Mouse (Mus musculus) skeletal muscle tissue, adult 2 months (tissue): Measurements from ENCODE around the gene Ddc.

Experiments
- DNase-seq: peaks from one replicate; pipeline ENCODE4 v3.0.0-alpha.2; 2012; ENCODE audit warnings: low read depth, low spot score

The Ddc gene

DNA sequence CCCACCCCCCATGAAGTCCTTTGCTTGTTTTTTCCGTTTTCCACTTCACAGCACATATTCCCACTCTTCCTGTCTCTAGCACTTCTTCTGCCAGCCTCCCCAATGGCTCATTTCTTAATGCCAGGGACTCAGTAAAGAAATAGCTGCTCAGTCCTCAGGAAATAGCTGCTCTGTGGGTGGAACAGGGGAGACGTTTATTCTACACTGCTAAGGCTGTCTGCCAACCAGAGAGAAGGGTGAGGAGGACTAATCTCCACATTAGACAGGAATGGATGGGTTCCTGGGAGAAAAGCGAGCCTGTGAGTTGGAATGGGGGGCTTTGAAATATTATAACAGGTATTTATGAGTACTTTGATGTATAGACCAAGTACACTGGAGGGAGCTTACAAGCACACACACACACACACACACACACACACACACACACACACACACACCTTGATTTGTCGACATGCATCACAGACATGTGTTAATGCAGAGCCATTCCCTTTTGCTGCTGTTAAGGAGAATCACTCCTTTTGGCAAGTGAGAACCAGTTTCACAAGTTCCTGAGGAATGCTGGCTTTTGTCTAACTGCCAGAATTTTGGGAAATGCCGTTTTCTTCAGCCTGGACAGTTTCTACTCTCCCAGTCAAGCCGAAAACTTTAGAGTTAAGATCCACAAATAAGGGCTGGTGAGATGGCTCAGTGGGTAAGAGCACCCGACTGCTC, 9.9 kb upstream of the Ddc start:
- DNase-seq, result peak; percentile 56

DNA sequence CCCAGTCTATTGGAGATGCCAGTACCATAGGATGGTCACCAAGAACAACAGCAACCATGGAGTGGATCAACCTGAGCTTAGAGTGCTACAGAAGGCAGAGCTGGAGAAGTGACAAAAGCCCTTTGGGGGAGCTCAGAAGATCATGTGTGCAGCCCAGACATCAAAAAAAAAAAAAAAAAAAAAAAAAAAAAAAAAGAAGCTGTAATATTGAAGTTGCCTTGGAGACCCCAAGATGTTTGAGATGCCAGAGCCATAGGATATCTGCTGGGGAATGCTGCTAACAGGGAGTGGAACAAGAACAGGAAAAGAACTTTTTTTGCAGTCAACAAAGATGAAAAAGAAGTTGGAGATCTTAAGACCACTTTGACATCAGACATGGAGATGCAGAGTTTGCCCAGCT, 7.6 kb upstream of the Ddc start:
- no peak for DNase-seq

DNA sequence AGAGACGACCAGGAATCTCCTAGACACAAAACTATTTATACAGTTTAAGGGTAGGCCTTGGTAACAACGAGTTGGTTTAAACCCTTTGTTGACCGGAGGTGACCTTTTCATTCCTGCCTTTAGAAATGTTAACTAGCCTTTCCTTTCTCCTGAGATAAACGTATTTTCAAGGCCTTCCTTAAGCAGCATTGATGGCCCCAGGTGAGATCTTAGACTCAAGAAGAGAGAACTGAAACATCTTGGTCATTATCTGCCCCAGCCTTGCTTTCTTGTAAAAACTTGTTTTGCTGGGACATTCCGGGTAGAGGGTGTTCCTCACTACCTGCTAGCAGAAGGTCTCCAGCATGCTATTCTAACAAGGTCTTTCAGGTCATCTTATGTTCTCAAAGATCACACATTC, 7.1 kb upstream of the Ddc start:
- DNase-seq, result no peak

DNA sequence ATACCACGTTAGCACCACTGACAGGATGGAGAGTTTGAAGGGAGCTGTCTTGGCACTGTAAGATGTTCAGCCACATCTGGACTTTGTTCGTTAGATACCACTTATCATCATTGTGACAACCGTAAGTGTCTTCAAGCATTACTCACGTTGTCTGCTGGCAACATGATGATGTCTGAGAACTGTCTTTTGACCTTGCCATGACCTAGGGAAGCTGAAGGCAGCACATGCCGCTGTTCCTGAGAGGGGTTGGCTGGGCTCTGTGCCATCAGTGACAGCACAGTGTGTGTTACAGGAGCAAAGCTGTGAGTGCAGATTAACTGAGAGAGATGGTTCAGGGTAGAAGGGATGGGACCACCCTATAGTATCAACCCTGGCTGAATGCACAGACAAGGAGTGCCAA, 3.6 kb upstream of the Ddc start:
- peak; percentile 15 for DNase-seq

DNA sequence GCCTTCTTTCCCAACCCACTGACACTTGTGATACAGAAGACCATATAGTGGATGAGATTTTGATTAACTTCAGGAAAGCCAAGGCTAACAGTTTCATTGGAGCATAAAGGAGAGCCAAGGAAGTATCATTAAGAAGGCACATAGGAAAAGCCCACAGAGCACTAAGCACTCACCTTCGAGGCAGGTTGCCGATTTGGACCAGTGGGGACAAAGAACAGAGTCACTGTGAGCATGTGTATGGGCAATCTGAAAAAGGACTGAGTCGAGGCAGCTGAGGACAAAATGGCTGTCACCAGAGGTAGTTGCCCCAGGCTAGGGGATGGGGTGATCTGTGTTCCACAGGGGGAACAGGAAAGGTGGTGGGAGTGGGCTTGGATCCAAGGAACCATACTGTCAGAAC, 552 bp upstream of the Ddc start:
- no peak for DNase-seq

DNA sequence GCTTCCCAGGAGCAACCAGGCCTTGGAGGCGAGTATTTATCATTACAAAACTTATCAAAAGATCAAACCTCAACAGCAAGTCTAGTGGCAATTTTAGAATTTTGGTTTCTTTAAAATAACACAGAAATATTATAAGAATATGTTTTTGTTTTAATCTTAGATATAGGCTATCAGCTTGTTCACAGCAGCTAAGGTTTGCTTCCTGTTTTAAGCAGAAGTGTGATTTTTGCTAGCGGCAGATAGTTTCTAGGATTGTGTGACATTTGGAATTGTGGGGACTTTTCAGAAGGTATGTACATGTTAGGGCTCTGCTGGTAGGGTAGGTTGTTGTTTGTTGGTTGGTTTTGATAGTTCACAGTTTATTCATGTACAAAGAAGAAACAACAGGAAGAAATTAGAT, 2.5 kb downstream of the Ddc start:
- no peak for DNase-seq

DNA sequence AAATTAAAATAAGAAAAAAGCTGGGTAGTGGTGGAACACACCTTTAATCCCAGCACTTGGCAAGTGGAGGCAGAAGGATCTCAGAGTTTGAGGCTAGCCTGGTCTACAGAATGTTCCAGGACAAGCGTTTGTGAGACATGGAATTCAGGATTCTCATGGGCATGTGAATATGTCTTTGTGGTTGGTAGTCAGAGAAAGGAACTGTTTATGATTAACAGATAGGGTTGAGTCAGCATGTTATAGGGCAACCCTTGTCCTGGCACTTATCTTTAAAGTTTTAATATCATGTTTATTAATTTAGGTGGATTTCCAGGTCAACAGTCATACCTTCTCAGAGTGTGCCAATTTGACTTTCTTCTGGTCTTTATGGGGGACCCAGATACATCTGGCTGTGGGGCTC, 4.2 kb downstream of the Ddc start:
- no peak for DNase-seq

DNA sequence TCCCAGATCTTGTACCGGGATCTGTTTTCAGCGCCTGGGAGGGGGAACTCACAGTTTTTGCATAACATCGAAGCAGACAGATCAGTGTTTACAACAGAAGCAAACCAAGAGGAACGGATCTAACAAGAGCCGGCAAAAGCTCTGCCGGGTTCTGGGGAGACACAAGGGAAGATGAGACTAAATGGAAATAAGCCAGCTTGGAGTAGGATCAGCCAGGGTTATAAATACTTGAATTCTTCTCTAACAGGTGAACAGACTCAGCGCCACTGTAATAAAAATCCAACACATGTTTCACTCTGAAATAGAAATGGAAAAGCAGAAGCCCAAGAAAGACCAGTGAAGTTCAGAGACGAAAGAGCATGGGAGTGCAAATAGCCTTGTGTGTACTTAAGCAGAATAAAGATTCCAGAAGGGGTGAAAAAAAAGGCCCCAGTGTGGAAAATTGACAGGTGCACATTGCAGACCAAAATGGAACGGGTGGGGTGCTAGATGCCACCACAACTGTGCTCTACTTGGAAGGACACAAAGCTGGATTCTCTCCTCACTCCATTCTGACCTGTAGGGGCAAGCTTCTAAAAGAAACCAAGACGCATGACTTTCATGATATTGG, 4.8 kb downstream of the Ddc start:
- DNase-seq, result peak; percentile 60

DNA sequence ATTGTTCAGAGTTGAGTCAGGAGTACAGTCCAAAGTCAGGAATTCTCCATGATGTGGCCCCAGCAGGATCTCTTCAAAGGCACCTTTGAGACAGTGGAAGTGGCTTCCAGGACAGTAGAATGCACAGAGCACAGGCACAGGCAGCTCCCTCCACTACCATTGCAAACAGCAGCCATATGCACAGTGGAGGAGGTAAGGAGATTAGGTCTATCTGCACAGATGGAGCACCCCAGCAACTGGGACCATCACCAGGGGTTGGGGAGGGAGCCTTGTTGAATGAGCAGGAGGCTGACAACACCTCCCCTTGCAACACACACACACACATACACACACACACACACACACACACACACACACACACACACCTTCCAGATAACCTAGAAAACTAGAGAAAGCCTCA, 6.1 kb downstream of the Ddc start:
- DNase-seq, result no peak

DNA sequence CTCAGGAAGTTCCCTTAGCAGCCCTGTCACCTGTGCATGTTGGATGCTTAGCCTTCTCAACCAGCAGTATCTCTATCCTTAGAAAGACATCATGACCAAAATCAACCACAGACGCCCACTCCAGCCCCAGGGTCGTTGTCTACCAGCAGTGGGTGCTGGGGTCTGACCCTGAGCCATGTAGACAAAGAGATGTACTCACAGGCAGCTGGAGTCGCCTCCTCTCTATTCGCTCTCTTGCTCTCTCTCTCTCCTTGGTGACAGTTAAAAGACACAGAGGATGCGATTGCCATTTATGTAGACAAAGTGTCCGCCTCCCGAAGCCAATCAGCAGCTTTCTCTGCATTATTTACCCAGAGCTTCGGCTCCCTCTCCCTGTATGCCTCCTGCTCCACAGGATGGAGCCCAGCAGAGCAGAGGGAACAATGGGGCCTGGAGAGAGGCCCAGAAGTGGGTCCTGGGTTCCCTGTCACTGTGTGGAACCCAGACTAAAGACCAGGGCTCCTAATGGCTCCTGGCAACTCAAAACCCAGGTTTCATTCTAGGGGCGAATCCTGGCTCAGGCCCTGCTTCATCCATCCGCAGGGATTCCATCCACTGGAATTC, 7.7 kb downstream of the Ddc start:
- DNase-seq, result no peak

DNA sequence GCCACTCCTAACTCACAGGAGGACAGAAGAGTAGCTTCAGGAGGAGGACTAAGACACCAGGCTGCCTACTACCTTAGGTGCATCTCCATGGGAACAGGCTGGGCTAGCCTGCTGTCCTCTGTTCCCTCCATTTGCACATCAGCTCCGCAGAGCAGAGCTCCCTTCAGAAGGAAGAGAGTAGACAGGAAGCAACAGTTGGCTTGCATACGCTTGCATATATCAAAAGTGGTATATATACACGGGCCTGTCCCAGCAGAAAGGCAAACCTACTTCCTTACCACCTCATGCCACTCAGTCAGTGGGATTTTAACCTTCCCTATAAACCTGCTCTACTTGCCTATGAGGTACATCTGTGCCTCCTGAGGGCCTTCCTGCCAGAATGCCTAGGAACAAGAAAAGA, 9.2 kb downstream of the Ddc start:
- no peak for DNase-seq

DNA sequence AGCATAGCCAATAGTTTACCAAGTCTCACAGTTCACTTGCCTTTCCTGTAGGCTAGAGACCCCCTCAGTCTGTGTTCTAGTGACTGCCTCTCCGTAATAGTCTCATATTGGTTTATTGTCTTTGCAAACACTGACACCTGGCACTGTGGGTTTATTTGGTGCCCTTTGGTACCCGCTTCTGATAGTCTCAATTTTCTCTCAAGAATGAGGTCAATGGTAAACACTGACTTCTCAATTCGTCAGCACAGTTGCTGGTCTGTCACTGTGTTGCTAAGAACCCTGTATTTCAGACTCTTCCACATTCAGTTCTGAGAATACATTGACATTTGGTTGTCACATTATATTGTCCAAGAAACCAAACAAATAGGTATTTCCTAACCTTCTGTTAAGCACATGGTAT, 9.9 kb downstream of the Ddc start:
- DNase-seq, result no peak

DNA sequence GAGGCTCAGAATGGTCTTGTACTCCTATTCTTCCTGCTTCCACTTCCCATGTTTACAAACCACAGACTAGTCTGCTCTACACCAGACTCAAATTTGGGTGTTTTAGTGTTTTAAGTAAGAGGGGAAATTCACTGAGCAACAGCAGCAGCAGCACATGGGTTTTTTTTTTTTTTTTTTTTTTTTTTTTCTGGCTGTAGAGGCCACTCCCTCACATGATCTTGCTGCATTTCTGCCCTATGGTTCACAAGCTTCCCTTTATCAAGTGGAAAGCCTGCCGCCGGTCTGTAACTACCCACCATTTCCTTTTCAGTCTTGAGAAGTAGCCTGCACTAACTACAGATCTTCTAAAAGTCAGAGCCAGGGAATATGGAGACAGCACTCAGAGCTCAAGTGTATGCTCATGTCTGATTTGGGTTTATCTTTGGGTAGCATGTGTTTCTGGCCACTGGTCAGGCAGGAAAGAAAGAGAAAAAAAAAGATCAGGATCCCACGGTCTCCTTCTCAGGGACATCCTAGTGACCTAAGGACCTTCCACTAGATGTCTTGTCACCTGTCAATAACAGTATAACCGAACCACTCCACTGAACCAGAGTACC, 11.4 kb downstream of the Ddc start:
- DNase-seq, result no peak

DNA sequence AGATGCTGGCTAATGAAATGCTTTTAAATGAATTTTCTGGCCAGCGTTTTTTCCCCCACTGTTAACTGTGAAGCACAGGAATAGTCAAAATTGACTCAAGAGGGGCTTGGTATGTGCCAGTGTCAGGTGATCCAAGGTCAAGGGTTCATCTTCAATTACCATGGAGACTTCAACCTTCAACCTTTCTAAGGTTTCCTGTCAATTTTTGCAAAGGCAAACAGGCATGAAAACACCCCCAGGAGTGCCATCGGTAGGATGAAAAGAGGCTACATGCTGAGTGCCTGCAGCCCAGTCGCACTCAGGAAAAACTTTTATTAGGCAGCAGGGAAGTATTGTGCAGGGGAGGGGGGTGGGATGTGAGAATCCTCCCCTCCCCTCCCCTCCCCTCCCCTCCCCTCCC, 12.0 kb downstream of the Ddc start:
- no peak for DNase-seq

DNA sequence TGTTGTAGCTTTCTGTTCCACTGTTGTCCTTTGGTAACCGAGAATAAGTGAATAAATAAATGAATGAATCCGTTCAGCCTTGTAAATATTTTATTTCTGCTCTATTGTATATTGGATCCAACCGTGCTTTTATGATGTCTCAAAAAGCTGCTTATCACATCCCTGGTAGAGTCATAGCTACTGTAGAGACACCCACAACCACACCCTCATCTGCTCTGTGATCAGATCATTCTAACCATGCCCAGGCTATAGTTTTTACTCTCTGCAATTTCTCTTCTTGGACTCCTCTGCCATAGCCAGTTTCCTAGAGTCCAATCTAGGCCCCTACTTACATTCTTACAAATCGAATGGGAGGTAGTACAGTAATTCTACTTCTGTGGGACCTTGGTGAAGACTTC, 12.7 kb downstream of the Ddc start:
- DNase-seq, result no peak

DNA sequence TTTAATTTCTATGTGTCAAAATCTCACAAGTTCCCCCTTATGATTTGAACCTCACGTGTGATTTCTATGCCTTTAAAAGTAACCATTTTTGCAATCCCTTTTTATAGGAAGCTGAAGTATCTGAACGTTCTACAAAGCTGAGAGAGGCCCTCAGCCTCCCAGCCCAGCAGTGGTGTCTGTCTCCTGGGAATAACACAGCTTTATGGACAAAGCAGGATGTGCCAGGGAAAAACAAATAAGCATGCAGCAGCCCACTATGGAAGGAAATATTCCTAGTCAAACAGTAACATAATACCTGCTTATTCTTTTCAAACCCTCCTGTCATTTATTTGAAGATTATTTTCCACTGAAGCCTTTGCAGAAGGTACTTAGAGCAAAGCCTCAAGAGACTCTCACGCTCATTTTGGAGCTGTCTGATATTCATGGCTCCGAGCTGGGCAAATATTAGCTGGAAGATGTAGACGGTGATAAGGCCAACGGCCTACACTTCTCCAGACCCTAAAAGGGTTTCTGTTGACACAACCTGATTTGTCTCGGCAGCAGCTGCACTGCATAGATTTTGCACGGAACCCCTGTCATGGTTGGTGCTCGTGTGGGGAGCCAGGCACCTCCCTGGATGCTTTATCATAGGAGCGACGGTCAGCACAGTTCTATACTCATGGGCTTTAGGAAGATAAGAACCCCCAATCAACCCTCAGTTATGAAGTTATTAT, 13.3 kb downstream of the Ddc start:
- no peak for DNase-seq

DNA sequence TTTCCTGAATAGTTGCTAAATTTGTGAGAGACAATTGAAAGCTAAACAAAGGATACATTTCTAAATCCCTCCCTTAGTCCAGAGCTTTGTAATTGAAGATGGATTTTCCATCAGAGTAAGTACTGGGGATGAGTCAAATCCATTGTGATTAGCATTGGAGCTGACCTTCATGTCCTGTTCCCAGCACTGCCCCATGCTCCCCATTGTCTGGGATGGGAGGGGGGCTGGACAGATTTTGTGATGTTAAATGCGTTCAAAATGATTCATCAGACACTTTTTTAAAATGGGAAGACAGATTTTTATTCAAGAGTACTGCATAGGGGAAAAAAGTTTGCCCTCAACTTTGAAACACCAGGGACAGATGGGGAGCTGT, 16.2 kb downstream of the Ddc start:
- no peak for DNase-seq

DNA sequence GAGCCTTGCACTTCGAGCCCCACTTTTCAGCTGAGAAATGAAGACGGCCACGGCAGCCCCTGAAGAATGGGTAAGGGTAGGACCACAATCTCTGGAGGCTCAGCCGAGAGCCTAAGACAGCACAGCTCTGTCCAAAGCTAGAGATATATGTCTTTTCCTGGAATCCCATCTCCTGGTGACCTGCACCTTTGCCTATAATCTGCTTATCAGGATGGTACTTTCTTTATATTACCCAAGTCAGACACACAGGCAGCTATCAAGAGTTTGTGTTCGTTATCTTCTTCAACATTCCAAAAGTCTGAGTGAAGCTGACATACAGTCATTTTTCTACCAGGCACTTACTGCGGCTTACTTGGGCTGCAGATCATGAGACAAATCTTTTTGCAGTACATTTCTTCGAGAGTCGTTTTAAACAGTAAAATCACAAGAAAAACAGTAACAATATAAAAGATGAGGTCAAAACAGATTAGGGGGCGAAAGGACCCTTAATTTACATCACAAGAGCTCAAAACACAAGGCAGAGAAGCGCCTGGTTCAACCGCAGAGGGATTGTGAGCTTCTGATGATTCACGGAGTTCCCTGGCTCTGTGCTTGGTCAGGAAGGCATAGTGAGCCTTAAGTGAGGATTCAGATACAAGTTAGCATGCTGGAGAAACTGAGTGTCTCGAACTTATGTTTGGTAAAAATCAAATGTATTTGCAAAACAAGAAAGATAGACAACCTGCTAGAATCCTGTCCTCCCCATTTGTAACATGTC, 16.7 kb downstream of the Ddc start:
- no peak for DNase-seq

DNA sequence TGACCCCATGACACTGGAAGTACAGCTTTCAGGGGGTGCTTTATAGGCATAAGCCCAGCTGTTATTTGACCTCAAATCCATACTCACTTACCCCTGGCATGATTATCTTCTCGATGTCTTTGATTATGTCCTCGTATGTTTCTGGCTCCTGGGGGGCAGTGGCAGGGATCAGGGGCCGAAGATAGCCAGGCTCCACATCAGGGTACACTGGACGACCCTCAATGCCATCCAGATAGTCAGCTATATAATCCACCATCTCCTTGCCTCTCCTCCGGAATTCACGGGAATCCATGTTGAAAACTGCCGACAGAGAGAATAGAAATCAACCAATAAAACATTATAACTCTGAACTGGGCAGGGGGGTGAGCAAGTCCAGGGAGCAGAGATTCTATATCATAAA, 17.6 kb downstream of the Ddc start:
- no peak for DNase-seq

DNA sequence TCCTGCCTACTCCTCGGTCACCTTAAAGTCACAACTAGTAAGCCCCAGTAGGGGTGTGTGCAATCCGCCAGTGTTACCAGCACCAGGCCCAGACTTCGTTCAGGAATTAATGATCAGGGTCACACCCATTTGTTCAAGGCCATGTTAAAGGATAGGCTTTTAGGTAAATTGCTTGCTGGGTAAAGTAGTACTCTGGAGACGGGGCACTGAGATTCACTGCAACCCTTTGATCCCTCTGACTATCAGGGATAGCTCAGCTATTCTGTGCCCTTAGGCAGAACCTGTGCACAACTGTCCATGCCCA, 18.3 kb downstream of the Ddc start:
- DNase-seq, result no peak

DNA sequence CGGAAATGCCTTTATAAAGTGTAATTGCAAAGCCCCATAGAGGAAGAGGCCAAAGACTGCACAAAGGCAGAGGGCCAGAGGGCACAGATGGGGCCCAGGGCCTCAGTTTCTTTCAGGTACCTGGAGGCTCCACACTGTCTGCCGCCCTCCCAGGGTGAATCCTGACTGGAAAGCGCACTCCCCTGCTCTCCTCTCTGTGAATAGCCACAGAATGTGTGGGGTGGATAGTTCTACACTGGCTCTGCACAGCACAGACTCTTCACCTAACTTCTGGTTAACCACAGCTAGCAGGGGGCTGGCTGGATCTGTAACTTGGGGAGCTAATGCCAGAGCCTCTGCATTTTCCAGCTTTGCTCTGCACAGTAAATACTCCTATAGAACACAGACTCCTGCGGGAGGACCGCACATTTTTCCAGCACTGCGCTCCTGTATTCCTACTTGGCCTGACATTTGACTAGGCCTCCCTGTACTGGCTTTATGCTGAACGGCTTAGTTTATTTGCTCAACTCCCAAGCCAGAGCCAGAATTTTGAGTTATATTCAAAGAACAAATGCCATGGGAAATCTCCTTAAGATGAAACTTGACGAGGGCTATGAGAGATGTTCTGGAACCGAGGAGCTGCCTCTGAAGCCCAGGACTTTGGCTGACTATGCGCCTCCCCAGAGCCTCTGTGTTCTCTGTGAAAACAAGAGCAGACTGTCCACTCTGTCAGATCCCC, 18.8 kb downstream of the Ddc start:
- DNase-seq, result peak; percentile 70
